In the genomic region with DNA sequence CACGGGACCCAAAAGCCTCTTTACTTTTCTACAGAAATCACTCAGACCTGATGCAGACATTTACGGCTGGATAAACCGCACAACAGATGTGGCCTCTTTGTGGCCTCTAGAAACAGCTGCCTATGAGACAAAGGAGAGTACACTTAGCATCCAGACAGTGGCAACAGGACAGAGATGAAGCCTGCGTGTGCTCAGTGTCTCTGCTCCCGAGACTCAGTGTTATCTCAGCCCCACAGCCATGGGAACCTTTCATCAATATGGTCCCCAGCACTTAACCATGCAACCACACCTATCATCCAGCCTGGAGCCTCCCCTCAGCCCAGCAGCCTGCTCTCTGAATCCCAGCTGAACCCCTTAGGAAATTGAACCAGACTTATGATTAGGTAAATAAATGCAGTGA, we compare ENCODE assay signal across 1 mouse cellular context.
TF ChIP-seq lines count a peak whose summit lies in the region.

No protein-coding gene starts in this region.

TF ChIP-seq in MEL, 35 proteins besides CTCF, POLR2A, EP300 and RAD21:
- TF ChIP-seq SMC3 (IDR thresholded peaks at IDR 0.05; ENCODE audit: low read depth, low read length) (no peak), BHLHE40 (IDR thresholded peaks at IDR 0.05; ENCODE audit: borderline replicate concordance, low read depth, low read length) (no peak), TCF12 (IDR thresholded peaks at IDR 0.05; ENCODE audit: low read depth, low read length) (no peak), TAL1 (IDR thresholded peaks at IDR 0.05; ENCODE audit: low read length) (0 out of 2 replicates have a peak, but pooled peaks have one; percentile 22)
TF ChIP-seq in MEL: peak in this region for 1.
